Mouse (Mus musculus) bone marrow macrophage, adult 2 months (primary cell): ENCODE data around the gene Fes.

Experiments used
- CTCF ChIP-seq: IDR thresholded peaks from 2 replicates; pipeline ENCODE4 v1.5.1; 2012; ENCODE audit warnings: low read depth, mild to moderate bottlenecking, low read length, moderate library complexity
- POLR2A ChIP-seq: IDR thresholded peaks from 2 replicates; pipeline ENCODE4 v1.6.1; 2012; ENCODE audit warnings: mild to moderate bottlenecking, low read depth, low read length, borderline replicate concordance

- no peak for TF ChIP-seq CTCF
- TF ChIP-seq POLR2A: no peak
These were observed 20.0 kb upstream of the Fes start for GRCm38 (mm10) chr7:80407712-80408111.
